Mouse (Mus musculus) thymus, postnatal 10 days (tissue): ENCODE measurements around the gene Dnajb12.
A peak's percentile ranks its signal among the peaks of the same experiment; 100 is the strongest.

Experiments used
- DNase-seq, 2 experiments: peaks; one replicate each; pipeline ENCODE4 v3.0.0; 2021; ENCODE audit warnings: low spot score in 2 of 2

Dnajb12 gene

GRCm38 (mm10) chr10:59879255-59880028 is at the start of gene Dnajb12:
Gene Dnajb12, plus strand, starts transcription at chr10:59879556.
- DNase-seq: peak; percentile 90

GRCm38 (mm10) chr10:59829886-59830285 is 49.5 kb upstream of the Dnajb12 start:
- no peak for DNase-seq

GRCm38 (mm10) chr10:59831950-59832349 is 47.4 kb upstream of the Dnajb12 start:
- DNase-seq: no peak

- DNase-seq: no peak
Observed at GRCm38 (mm10) chr10:59835301-59836155, 43.8 kb upstream of the Dnajb12 start.

- DNase-seq: no peak
Observed at GRCm38 (mm10) chr10:59837490-59837889, 41.9 kb upstream of the Dnajb12 start.

- no peak for DNase-seq
Observed at GRCm38 (mm10) chr10:59841434-59841833, 37.9 kb upstream of the Dnajb12 start.

GRCm38 (mm10) chr10:59843125-59843524 is 36.2 kb upstream of the Dnajb12 start:
- DNase-seq: no peak

GRCm38 (mm10) chr10:59844686-59845085 is 34.7 kb upstream of the Dnajb12 start:
- no peak for DNase-seq

GRCm38 (mm10) chr10:59846416-59846815 is 32.9 kb upstream of the Dnajb12 start:
- DNase-seq: no peak

- DNase-seq: no peak
Observed at GRCm38 (mm10) chr10:59848079-59848877, 31.1 kb upstream of the Dnajb12 start.

- no peak for DNase-seq
Observed at GRCm38 (mm10) chr10:59848953-59849352, 30.4 kb upstream of the Dnajb12 start.

- no peak for DNase-seq
Observed at GRCm38 (mm10) chr10:59849371-59849770, 30.0 kb upstream of the Dnajb12 start.

GRCm38 (mm10) chr10:59857157-59857556 is 22.2 kb upstream of the Dnajb12 start:
- no peak for DNase-seq

- no peak for DNase-seq
Observed at GRCm38 (mm10) chr10:59860684-59861083, 18.7 kb upstream of the Dnajb12 start.

- no peak for DNase-seq
Observed at GRCm38 (mm10) chr10:59861201-59861600, 18.2 kb upstream of the Dnajb12 start.

- DNase-seq: no peak
Observed at GRCm38 (mm10) chr10:59862816-59863440, 16.4 kb upstream of the Dnajb12 start.

- no peak for DNase-seq
Observed at GRCm38 (mm10) chr10:59863620-59864019, 15.7 kb upstream of the Dnajb12 start.

GRCm38 (mm10) chr10:59864232-59864875 is 15.0 kb upstream of the Dnajb12 start:
- DNase-seq: peak in 1 of 2 experiments; percentile 17

- peak; percentile 82 to 94 for DNase-seq
Observed at GRCm38 (mm10) chr10:59864884-59865726, 14.3 kb upstream of the Dnajb12 start.

GRCm38 (mm10) chr10:59868266-59868665 is 11.1 kb upstream of the Dnajb12 start:
- no peak for DNase-seq
